Mouse (Mus musculus): ENCODE data around the gene Hck.

The Hck gene

DNA sequence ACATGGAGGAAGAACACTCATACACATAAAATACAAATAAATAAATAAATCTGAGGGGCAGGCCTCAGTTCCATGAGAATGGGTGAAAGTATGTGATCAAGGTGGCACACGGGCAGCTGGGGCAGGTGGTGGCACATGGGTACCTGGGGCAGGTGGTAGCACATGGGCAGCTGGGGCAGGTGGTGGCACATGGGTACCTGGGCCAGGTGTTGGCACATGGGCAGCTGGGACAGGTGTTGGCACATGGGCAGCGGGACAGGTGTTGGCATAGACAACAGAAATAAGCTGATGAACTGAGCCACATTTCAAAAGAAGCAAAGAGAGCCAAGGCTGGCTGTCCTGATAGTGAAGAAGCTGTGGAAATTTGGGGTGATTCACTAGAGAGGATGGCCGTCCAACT is 41.5 kb downstream of the Hck start:
- DNase-seq (ENCODE audit: low read depth, low spot score): no peak

DNA sequence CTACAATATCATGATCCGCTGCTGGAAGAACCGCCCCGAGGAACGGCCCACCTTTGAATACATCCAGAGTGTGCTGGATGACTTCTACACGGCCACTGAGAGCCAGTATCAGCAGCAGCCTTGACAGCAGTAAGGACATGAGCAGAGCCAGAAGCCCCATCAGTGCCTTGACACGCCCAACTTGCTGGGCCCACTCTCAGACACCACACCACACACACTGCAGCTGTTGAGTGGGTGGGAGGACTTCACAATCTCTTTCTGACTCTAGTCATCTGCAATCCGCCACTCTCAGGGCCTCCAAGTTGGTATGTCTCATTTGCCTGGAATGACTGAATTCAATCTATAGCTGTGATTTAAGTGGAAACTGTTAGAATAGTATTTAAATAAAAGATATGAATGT is 42.8 kb downstream of the Hck start:
- no peak for DNase-seq (ENCODE audit: low read depth, low spot score)

DNA sequence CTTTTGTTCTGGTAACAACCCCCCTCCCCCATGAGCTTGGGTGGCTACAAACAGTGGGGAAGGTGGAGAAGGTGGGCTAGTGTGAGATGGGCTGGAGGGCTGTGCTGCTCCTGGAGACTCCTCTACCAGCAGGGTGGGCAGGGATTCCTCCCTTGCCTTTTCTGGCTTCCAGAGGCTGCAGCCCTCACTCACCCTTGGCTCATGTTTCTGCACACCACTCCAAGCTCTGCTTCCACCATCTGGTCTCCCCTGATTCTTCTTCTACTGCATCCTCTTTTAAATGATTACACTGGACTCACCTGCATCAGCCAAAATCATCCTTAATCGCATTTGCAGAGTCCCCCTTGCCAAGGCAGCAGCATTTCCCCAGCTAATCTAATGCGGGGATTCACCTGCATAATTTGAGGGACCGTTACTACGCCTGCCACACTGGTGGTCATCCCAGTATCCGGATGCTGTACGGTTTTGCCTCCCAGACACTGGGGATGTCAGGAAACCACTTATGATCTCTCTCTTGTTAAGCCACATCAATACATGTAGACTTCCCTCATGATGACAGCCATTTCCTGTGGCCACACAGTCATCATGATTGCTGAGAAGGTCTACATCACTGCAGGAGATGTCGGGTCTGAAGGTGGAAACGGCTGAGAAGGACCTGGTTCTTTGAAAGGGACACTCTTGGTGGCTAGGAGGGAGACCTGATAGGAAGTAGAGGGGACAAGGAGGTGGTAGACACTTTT is 43.8 kb downstream of the Hck start:
- DNase-seq (ENCODE audit: low read depth, low spot score): no peak

DNA sequence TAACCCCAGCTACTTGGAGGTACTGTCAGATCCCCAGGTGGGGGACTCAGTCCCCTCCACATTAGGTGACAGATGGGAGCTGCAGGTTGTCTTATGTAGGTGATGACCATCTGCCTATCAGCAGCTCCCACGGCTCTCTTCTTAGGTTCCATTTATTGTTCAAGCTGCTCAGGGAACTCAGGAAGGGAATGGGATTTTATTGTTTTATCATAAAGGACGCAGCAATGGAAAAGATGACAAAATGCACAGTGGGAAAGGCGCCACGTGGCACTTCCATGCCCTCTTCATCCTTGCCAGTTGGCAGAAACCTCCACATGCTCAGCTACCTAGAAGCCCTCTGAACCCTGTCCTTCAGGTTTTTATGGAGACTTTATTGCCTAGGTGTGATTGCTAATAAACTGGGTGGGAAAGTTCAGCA is 44.8 kb downstream of the Hck start:
- DNase-seq (ENCODE audit: low read depth, low spot score): no peak

DNA sequence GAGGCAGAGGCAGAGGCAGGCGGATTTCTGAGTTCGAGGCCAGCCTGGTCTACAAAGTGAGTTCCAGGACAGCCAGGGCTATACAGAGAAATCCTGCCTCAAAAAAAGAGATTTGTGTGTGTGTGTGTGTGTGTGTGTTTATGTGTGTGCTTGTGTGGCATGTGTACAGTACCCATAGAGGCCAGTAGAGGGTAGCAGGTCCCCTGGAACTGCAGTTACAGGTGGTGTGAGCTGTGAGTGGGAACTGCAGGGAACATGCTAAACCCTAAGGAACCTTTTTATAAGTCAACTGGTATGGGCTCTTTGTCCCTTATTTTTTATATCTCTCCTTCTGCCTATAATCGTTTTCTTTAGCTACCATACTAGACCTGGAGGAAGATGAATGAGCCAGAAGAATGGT is 49.0 kb downstream of the Hck start:
- peak; percentile 44 for DNase-seq (ENCODE audit: low read depth, low spot score)

DNA sequence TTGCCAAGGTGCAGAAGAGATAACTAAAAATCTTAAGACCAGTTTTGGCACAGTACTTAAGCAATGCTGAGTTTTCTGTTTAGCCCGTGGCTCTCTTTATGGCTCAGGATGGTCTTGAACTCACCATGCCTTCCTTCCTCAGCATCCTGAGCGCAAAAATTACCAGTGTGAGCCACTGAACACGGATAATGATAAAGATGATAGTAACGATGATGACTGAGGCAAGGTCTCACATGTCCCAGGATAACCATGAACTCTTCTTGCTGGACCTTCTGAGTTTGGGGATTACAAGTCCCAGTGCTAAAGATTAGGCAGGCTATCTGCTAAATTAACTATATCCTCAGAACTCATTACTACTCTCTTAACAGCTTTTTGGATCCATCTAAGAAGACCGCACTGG is 51.9 kb downstream of the Hck start:
- DNase-seq (ENCODE audit: low read depth, low spot score): no peak

DNA sequence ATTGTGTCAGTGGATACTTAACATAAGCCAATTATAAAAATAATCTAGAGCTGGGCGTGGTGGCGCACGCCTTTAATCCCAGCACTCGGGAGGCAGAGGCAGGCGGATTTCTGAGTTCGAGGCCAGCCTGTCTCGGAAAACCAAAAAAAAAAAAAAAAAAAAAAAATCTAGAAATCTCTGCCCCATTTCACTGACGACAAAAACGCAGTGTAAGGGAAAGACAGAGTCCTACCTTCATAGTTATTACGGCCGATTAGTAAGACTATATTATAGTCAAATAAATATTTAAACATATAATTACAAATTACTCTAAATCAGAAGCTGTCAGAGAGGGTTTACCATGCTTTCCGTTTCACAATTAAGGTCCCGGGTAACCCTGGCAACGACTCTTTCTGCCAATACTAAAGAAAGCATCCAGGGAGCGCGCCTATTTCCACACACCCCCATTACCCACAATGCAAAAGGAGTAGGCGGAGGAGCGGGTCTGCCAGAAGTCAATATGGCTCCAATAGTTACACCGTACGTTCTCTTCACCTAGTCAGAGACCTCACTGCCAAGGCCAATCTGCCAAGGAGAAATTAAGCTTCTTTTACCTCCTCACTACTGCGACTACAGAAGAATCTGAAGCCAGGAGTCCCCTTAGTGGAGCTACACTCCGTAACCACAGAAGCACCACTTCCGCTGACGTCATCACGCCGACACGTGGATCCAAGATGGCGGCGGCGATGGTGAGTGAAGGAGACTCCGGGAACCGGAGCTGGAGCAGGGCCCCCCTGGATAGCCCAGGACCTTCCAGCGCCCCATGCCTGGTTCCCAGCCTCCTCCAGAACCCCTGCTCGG is 52.8 kb downstream of the Hck start, which contains the start of gene Tm9sf4:
Tm9sf4 (plus strand) TSS at position 460 of the 840 bp plus-strand sequence.
- DNase-seq (ENCODE audit: low read depth, low spot score): peak; percentile 97

DNA sequence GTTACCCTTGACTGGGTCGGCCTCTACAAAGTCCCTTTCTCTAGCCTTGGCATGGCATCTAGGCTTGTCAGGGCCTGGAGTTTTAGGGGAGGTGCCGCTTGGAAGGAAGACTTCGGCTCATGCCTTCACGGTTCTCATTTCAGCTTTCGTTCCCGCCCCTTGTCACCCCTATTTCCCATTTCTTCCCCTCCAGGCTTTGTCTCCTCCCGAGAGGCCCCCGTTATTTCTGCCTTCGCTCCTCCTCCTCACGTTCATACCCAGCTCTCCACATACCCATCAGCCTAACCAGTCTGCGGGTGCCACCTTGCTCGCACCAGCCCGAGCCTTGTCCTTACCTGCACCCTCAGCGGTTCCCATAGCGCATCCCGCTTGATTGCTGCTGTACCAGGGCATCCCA is 53.4 kb downstream of the Hck start:
- DNase-seq (ENCODE audit: low read depth, low spot score): no peak

DNA sequence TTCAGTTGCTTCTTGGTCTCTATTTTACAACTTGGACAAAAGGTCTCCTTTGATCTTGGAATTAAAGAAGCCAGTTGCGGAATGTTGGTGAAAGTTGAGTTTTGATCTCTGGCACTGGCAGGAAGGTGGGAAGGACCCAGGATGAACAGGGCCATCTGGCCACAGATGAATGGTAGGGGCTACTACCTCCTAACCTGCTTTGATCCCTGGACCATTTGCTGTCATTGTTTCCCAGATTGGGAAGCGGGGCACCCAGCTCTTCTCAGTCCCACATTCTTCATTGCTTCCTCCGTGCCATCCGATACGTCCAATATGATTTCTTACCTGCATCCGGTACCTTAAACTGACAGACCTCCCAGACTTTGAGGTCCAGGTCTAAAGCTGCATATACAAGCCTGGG is 58.9 kb downstream of the Hck start:
- no peak for DNase-seq (ENCODE audit: low read depth, low spot score)

DNA sequence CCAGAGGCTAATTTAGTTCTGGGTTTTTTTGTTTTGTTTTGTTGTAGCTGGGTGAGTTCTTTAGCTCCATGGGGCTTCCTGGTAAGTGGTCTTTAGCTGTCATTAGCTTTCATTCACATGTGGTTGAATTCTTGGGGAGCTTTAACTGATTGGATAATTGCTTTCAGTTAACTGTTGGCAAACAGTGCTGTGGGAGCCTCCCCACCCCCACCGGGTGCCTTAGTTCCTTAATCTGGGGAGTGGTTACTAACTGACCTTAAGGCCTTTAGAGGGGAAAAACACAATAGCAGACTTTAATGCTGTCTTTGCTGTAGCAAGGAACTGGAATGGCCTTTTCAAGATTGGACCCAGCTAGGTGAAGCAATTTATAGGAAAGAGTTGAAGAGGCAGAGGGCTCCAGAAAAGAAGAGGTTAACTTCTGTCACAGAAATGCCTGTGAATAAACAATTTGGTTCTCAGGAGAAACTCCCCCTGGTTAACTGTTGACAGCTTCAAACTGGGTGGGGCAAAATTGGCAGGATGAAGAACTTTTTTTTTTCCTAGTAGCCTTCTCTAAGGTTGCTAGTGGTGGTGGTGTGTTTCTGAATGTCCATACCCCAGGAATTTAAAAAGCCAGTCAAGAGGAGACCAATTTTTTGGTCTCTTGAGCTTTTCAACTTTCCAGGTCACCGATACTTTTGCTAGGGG is 60.0 kb downstream of the Hck start:
- DNase-seq (ENCODE audit: low read depth, low spot score): peak; percentile 22

DNA sequence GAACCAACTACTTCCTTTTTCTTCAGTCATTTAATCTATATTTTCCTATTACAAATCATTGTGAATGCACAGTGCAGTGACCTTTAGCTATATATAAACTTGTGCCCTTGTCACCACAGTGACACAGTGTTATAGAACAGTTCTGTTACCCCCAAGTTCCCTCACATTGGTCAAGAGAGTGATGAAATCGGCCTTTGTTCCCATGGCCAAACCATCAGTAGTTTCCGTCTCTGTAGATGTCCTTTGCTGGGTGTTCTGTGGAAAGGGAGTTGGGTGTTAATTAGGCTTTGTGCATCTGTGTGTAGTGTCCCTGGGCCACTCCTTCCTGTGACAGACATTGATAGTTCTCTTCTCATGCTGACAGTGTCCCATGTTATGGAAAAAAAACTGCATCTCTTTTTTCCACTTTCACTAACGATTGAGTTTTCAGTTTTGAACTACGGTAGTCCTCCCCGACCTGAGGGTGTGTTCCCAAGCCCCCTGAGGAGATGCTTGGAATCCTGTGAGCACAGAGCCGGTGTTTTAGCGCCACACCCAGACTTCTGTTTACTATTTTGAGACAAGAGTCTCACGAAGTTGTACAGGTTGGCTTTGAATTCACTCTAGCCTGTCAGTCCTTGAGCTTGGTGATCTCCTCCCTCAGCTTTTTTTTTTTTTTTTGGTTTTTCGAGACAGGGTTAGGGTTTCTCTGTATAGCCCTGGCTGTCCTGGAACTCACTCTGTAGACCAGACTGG is 62.4 kb downstream of the Hck start:
- DNase-seq (ENCODE audit: low read depth, low spot score): no peak

DNA sequence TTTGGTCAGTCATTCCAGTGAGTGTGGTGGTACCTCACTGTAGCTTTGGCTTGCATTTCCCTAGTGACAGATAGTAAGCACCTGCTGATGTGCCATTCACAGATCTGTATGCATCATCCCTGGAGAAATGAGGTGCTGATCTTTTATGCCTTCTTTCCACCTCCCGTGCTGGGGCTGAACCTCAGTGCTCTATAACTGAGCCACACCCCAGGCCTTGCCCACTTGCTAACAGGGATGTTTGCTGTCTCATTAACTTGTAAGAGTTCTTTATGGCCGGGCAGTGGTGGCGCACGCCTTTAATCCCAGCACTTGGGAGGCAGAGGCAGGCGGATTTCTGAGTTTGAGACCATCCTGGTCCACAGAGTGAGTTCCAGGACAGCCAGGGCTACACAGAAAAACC is 63.7 kb downstream of the Hck start:
- DNase-seq (ENCODE audit: low read depth, low spot score): no peak

DNA sequence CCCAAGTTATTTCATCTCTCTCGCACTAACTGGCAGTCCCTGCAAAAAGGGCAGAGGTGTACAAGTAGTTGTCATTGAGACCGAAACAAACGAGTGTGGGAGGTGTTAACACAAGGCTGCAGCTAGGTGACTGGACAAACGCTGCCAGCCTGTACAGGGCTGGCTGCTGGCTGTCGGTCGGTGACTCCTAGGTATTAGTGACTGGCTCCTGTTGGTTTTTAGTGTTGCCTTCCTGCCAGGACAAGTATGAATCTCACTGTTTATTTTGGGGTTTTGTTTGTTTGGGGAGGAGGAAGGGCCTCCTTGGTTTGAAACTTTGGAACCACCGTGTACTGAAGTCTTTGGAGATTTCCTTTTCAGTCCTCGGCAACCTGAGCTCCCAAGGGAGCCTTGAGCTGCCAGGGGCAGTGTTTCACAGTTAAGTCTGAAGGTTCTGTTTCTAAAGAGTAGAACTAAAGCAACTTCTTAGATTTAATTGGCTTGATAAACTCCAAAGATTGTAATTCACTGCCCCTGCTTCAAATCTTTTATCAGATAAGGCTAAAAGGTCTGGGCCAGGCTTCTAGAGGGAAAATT is 67.8 kb downstream of the Hck start:
- DNase-seq (ENCODE audit: low read depth, low spot score): no peak

DNA sequence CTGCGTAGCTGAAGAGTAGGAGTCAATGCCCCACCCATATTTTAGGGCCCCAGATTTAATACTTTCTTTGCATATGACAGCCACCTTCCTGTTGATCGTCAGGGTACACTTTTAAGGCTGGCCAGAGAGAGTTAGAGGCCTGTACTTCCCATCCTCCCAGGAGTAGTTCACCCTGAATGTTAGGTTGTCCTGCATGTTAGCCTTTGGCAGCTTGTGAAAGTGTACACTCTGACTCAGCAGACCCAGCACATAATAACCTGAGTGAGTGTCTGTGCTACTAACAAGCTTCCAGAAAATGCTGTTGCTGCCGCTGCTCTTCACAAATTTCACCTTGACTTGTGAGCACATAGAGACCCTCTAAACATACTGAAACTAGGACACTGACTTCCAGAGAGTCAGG is 68.9 kb downstream of the Hck start:
- DNase-seq (ENCODE audit: low read depth, low spot score): no peak

DNA sequence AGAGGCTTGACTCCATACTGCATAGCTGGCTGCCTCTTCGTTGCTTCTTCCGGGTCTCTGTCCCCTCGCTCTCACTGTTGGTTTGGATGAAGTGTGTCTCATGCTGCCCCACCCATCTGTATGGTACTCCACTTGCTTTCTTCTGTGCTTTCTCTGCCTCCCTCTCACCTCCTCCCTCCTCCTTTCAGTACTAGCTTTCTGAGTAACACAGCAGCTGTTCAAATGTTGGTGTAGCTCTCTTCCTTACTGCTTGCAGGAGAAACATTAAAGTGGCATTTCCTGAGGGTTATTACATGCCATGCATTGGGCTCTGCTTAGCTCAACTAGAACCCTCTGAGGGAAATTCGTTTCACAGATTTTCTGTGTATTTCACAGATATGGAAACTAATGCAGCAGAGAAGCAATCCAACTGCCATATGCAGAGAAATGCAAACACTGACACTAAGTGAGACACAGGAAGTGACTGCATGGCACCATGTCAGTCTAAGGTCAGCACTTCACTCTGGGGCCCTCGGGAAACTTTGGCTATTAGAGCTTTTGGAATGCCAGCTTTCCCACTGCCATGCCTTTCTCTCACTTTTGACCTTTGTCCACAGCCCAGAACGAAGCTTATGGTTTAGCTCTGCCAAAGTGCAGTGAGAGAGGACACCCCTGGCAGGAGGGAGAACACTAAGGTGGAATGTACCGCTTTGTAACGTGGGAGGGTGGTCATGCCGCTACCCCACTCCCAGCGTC is 71.0 kb downstream of the Hck start:
- DNase-seq (ENCODE audit: low read depth, low spot score): no peak

DNA sequence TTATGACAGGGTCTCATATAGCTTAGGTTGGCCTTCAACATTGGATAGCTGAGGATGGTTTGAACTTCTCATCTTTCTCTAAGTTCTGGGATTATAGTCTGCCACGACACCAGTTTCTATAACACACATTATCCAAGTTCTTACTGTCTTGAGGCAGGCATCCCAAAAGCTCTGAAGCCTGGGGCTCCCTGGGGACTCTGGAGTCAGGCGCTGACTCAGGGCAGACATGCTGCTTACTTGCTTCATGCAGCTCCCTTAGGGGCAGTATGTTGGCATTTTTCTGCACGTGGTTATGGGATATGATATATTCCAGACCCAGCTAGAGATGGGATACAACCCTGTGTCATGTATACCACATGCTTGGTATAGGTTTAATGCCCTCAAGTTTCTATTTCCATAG is 71.7 kb downstream of the Hck start:
- no peak for DNase-seq (ENCODE audit: low read depth, low spot score)

DNA sequence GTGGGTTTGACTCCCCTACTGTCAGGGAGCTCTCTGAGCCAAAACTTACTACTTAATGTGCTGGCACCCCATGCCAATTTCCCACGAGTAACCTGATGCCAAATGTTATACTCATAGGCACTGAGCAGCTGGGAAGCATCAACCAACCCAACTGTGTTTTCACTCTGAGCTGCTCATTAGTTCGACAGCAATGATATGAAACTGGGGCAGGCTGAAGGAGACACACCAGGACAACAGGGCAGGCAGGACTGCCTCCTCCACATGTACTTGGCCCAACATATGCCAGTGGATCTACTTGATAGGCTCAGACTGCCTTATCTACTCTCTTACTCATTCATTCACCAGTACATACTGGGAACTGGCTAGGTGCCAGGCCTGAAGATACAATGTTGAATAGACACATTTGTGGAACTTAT is 77.9 kb downstream of the Hck start:
- DNase-seq (ENCODE audit: low read depth, low spot score): no peak

DNA sequence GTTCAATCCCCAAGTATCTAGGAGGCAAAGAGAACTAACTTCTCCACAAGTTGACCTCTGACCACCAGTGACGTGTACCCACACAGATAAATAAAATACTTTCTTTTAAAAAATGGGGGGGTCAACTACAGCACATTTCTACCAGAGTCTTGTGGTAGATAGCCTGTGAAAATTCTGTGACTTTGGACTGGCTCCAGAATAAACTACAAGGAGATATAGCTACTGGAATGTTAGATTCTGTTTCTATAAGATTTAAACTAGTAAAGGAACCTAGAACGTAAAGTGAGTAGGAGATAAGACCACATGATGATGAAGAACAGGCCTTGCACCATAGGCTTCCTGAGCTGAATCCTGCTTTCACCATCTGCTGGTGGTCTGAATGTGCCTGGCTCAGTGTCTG is 79.6 kb downstream of the Hck start:
- DNase-seq (ENCODE audit: low read depth, low spot score): no peak

DNA sequence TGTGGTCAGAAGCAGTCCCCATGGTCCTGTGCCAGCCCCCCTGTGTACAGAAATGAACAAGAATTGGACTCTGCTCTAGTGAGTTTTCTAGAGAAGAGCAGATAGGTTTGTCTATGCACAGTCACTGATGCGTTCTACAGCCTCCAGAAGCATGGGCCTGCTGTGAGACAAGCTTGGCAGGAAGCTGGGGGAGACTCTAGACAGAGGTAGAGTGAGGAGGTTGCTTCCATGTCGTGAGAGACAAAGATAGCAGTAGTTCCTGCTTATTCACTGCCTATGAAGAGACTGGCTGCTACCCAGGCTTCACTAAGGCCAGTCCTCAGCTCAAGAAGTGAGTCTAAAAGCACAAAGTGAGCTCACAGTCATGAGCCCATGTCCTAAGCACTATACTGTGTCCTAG is 83.0 kb downstream of the Hck start:
- DNase-seq (ENCODE audit: low read depth, low spot score): no peak

DNA sequence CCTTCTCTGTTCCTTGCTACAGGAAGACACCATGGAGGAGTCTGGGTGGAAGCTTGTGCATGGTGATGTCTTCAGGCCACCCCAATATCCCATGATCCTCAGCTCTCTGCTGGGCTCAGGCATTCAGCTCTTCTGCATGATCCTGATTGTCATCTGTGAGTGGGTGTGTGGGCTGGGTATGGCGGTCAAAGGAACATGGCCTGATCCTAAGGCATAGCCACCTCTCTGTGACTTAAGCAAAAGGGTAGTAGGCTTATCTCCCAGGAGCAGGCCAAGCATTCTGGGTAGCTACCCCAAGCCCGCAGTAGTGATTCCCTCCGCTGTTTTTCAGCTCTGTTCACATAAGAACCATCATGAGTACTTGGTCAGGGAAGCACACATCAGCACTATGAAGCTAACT is 86.0 kb downstream of the Hck start:
- DNase-seq (ENCODE audit: low read depth, low spot score): no peak

DNA sequence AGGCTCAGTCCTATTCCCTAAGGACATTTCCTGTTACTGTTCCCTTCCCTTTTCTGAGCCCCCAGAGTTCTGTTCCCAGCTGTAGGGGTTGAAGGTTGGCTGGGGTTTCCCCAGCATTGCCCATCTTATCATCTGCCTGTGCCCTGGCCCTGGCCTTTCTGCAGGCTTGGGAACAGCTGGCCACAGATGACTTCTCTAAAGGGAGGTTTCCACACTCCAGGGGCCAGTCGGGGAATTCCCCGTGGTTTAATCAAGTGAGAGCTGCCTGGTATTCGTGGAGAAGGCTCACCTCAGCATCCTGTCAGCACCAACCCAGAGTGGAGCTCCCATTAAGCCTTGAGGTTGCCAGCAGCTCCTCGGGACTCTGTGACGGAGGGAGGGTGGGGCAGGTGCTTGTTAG is 90.2 kb downstream of the Hck start:
- DNase-seq (ENCODE audit: low read depth, low spot score): no peak
